Mouse (Mus musculus) midbrain, embryonic 12.5 days (tissue): ENCODE measurements at regions not wholly inside any gene's neighbourhood (a gene's known extent, or its start where the extent isn't known, plus 50 kb on each side); places are given as distances from the start of the nearest gene placed in this dataset.

Experiments used
- ATAC-seq: fragments of 200-750 bp; cut with Nextera tagmentation; 2 replicates; pipeline ENCODE4 v1.8.0; 2017; ENCODE audit warnings: low read depth, moderate TSS enrichment, moderate library complexity; ENCODE audit not compliant: low FRiP score
- H3K27ac ChIP-seq: fragments of 300-500 bp; sonication (generic); replicated peaks from 2 replicates; pipeline ENCODE4 v1.5.1; 2016; ENCODE audit warnings: mild to moderate bottlenecking
- H3K27me3 ChIP-seq: fragments of 300-500 bp; sonication (generic); 2 replicates; pipeline ENCODE4 v1.6.1; 2016; ENCODE audit warnings: mild to moderate bottlenecking
- H3K36me3 ChIP-seq: fragments of 300-500 bp; sonication (generic); 2 replicates; pipeline ENCODE4 v1.6.1; 2016
- H3K4me1 ChIP-seq: fragments of 300-500 bp; sonication (generic); 2 replicates; pipeline ENCODE4 v1.6.1; 2016
- H3K4me2 ChIP-seq: fragments of 300-500 bp; sonication (generic); replicated peaks from 2 replicates; pipeline ENCODE4 v1.6.1; 2016; ENCODE audit warnings: mild to moderate bottlenecking, moderate library complexity
- H3K4me3 ChIP-seq: fragments of 300-500 bp; sonication (generic); 2 replicates; pipeline ENCODE4 v1.5.1; 2016; ENCODE audit warnings: mild to moderate bottlenecking
- H3K9ac ChIP-seq: fragments of 300-500 bp; sonication (generic); replicated peaks from 2 replicates; pipeline ENCODE4 v1.6.1; 2016; ENCODE audit warnings: mild to moderate bottlenecking, moderate library complexity
- H3K9me3 ChIP-seq: fragments of 300-500 bp; sonication (generic); 2 replicates; pipeline ENCODE4 v1.6.1; 2016; ENCODE audit warnings: mild to moderate bottlenecking
- WGBS: fragments of 180-500 bp; shearing (Covaris S2); methylation state at CpG from one replicate; pipeline ENCODE4 v1.1.7; 2016; 5-methylcytosine and 5-hydroxymethylcytosine counted together

DNA sequence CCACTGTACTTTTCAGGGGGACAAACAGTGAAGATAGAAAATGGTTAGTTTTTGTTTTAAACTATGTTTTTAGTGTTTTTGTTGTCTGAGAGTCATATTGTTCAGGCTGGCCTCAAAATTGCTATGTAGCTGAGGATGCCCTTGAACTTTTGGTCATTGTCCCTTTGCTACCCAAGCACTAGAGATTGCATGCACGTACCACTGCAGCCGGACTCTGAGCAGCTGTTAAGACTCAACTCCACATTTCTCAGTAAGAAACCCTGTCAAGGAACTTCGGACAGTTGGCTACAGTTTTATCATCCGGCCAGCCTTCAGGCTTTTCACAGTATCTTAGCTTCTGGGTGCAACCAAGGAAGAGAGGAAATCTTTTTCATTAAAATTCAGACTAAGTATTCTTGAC lies 173.9 kb upstream of the Fam19a1 start:
- H3K4me1 ChIP-seq = no peaks in the 10 kb centered on the region
- no peak overlapping the region for H3K27ac ChIP-seq
- H3K27me3 ChIP-seq = no peaks in the 10 kb centered on the region
- H3K9ac ChIP-seq = no peak overlapping the region
- 92% methylated on average over 4 of the region's 4 CpGs for WGBS
- no peaks in the 10 kb centered on the region for H3K9me3 ChIP-seq
- no peak overlapping the region for H3K4me2 ChIP-seq
- no peaks in the 10 kb centered on the region for H3K36me3 ChIP-seq
- no peak for ATAC-seq
- H3K4me3 ChIP-seq = no peak overlapping the region

DNA sequence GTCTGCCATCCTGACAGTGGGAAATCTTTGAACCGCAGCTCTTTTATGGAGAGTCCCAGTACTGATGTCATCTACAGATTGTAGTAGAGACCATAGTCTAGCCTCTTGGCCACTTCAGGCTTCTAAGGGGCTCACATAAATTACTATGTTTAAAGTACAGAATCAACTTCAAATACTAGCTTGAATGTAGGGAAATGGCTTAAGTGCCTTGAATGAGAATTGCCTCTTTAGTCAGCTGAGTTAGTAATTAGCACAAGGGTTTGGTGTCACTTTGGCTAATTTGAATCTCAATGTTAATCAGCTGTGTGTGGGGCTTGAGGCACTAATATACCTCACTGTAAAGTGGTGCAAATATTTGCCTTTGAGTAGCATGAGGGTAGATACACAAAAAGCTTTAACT lies 152.2 kb upstream of the Fam19a1 start:
- no peak overlapping the region for H3K27ac ChIP-seq
- no peaks in the 10 kb centered on the region for H3K27me3 ChIP-seq
- no peaks in the 10 kb centered on the region for H3K36me3 ChIP-seq
- H3K4me2 ChIP-seq = no peak overlapping the region
- no peaks in the 10 kb centered on the region for H3K9me3 ChIP-seq
- H3K9ac ChIP-seq = no peak overlapping the region
- no peaks in the 10 kb centered on the region for H3K4me1 ChIP-seq
- WGBS = 79% methylated on average over 1 of the region's 1 CpGs
- H3K4me3 ChIP-seq = no peak overlapping the region
- no peak; the same call in 1 of the 2 replicates for ATAC-seq

DNA sequence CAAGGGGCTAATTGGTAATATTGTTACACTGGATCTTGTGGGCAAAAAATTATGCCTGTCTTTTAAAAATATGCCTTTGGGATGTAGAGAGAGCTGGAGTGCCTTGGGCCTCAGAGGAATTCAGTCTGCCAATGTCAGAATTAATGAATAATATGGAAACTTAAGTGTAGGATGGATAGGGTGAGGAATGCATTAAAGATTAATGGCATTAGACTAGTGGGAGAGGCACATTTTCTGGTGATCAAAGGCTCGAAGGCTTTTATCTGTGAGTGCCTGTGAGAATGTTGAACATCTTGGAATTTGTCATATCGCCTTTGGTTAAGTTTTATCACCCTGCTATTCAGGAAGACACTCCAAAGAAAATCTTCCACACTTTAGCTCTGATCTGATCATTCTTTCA lies 146.7 kb upstream of the Fam19a1 start:
- Histone ChIP-seq H3K9ac (no peak overlapping the region), H3K27ac (no peak overlapping the region), H3K4me2 (no peak overlapping the region), H3K9me3 (no peaks in the 10 kb centered on the region), H3K27me3 (no peaks in the 10 kb centered on the region), H3K4me3 (no peak overlapping the region), H3K4me1 (no peaks in the 10 kb centered on the region), H3K36me3 (no peaks in the 10 kb centered on the region)
- WGBS = 84% methylated on average over 2 of the region's 2 CpGs
- ATAC-seq = no peak

DNA sequence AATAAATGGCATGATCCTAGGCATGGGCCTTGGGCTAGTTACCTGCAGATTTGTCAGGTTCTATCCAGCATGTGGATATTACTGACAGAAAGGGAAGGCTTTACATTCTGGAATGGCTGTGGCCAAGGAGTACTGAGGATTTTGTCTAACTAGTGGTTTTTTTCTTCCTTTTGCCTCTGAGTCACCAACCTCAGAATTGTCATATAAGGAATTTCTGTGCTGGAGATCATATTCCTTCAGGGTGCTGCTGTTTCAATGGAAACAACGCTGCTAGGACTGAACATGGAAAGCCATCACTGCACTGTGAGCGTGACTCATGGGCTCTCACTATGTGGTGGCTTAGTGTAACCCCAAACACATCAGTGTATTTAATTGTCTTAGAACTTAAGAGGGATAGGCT lies 137.0 kb upstream of the Fam19a1 start:
- H3K27ac ChIP-seq = no peak overlapping the region
- H3K4me2 ChIP-seq = no peak overlapping the region
- ATAC-seq = no peak
- H3K27me3 ChIP-seq = no peaks in the 10 kb centered on the region
- no peak overlapping the region for H3K9ac ChIP-seq
- no peak overlapping the region for H3K4me3 ChIP-seq
- H3K36me3 ChIP-seq = no peaks in the 10 kb centered on the region
- WGBS = 91% methylated on average over 2 of the region's 2 CpGs
- H3K4me1 ChIP-seq = no peaks in the 10 kb centered on the region
- H3K9me3 ChIP-seq = no peaks in the 10 kb centered on the region

DNA sequence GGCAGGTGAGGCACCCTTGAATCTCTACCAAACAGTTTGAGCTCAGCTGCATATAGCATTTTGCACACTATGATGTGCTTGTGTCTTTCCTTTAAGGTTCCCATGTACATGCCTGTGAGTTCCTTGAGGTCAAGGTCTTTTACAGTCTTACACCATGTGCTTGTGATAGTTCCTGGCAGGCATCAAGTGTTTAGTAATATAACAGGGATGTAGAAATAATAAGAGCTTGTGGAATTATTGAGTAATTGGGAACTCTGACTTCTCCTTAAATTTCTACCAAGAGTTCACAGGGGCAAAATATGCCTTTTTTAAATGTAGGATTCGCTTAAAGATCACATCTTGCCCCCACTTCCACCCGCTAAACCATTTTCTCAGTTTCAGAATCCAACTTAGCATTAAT lies 115.9 kb upstream of the Fam19a1 start:
- WGBS = 80% methylated on average over 2 of the region's 2 CpGs
- no peak overlapping the region for H3K4me2 ChIP-seq
- H3K27ac ChIP-seq = no peak overlapping the region
- H3K9me3 ChIP-seq = no peaks in the 10 kb centered on the region
- no peak overlapping the region for H3K4me3 ChIP-seq
- H3K36me3 ChIP-seq = no peaks in the 10 kb centered on the region
- no peaks in the 10 kb centered on the region for H3K4me1 ChIP-seq
- H3K9ac ChIP-seq = no peak overlapping the region
- no peak for ATAC-seq
- no peaks in the 10 kb centered on the region for H3K27me3 ChIP-seq

DNA sequence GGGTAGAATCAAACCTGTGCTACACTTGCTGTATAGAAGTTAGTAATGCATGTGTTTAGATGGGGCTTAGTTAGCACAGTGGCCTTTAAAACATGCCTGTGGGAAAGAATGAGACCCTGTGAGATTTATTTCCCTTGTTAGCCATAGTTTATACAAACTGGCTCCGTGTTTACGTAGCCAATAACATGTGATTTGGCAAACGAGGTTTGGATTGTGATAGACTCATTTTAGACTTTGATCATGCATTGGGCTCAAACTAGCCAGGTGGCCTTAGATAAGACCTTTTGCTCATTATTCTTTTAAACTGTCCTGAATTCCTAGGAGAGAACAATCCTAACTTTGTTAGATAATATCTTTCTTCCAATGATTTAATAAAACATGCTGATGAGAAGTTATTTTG lies 115.2 kb upstream of the Fam19a1 start:
- no peak overlapping the region for H3K4me2 ChIP-seq
- H3K27ac ChIP-seq = no peak overlapping the region
- no peak for ATAC-seq
- 78% methylated on average over 3 of the region's 3 CpGs for WGBS
- no peaks in the 10 kb centered on the region for H3K36me3 ChIP-seq
- no peaks in the 10 kb centered on the region for H3K9me3 ChIP-seq
- H3K4me3 ChIP-seq = no peak overlapping the region
- H3K9ac ChIP-seq = no peak overlapping the region
- H3K4me1 ChIP-seq = no peaks in the 10 kb centered on the region
- no peaks in the 10 kb centered on the region for H3K27me3 ChIP-seq

DNA sequence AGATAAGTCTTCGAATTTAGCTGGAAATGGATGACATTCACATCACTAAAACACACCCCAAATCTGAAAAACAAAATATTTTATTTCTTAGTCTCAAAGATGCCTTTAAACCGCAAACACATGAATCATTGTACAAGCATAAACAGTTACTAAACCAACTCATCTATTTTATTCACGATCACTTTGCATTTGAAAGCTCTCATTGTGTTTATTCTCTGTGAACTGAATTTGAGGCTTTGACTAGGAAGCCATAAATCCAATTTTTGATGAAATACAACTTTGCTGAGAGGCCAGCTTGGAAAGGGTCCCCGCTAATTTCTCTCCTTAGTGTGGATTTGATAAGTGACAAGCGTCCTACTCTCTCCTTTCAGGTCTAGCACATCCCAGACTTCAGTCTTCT lies 113.5 kb upstream of the Fam19a1 start:
- no peaks in the 10 kb centered on the region for H3K36me3 ChIP-seq
- H3K27me3 ChIP-seq = no peaks in the 10 kb centered on the region
- 90% methylated on average over 5 of the region's 5 CpGs for WGBS
- H3K9ac ChIP-seq = no peak overlapping the region
- ATAC-seq = no peak
- H3K27ac ChIP-seq = no peak overlapping the region
- H3K9me3 ChIP-seq = no peaks in the 10 kb centered on the region
- no peak overlapping the region for H3K4me2 ChIP-seq
- no peak overlapping the region for H3K4me3 ChIP-seq
- H3K4me1 ChIP-seq = no peaks in the 10 kb centered on the region

DNA sequence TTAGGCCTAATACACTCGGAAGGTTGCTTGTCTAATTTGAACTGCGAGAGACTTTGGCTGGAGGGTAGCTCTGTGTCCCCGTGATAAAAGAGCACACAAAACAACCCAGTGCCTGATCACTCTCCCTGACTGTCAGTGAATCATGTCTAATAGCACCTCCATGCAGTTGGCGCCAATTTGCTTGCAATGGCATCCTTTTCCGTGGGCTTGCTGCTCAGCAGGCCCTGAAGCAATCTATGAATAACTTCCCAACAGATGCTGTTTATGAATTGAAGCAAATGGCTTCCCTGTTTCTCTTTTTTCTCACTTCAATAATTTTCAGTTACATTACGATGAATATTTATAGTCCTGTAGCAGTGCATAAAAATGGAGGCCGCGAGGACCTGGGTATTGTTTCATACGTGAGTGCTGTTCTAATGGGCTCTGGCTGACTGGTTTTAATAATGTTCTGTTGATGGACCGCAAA lies 112.9 kb upstream of the Fam19a1 start:
- Histone ChIP-seq H3K27ac (no peak overlapping the region), H3K4me1 (no peaks in the 10 kb centered on the region), H3K9ac (no peak overlapping the region), H3K27me3 (no peaks in the 10 kb centered on the region), H3K9me3 (no peaks in the 10 kb centered on the region), H3K36me3 (no peaks in the 10 kb centered on the region), H3K4me2 (no peak overlapping the region), H3K4me3 (no peak overlapping the region)
- ATAC-seq = no peak
- WGBS = 84% methylated on average over 10 of the region's 10 CpGs

DNA sequence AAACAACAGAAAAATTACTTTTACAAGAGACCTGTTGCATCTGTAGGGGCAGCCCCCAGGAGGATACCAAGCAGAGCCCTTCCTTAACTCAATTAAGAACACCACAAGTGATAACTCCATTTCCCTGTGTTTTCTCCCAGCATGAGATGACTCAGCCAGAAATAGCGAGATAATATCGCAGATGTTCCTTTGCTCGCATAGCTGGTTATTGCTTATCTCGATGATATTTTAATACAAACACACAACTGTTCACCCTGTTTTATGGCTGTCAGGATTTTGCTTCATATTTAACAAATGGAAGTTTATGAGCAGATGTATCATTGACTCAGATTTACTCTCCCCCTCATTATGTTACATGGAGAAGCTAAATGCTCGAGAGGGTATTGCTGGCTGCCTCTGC lies 101.7 kb upstream of the Fam19a1 start:
- Histone ChIP-seq H3K4me2 (no peak overlapping the region), H3K36me3 (no peaks in the 10 kb centered on the region), H3K9ac (no peak overlapping the region), H3K9me3 (no peaks in the 10 kb centered on the region), H3K27ac (no peak overlapping the region), H3K4me3 (no peak overlapping the region), H3K27me3 (no peaks in the 10 kb centered on the region), H3K4me1 (no peaks in the 10 kb centered on the region)
- no peak for ATAC-seq
- WGBS = 89% methylated on average over 5 of the region's 5 CpGs

DNA sequence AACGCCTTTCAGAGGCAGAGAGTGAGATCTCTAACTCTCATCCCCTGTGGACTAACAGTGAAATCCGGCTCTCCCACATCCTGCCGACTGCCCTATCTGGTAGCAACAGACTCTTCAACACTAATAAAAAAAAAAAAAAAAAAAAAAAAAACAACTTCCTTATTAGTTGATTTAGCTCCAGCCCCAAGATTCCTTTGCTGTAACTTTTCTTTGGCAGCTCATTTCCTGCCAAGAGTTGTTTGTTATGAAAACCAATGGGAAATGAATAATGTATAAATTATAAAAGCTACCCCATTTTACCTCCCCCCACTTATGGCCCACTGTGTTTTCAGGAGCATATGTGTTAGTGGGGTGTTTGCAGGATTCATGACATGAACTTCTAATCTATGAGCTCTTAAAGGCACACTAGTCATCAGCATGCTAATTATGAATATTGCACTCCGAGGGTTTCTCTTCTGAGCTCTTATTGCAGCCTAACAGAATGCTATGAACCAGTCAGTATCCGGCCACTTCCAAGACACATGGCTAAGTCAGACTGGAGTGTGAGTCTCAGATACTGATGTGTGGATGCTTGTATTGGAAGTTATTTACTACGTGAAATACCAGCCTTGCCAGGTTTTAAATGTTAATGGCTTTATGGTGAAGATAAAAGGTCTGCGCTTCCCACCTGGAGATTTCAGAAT lies 84.8 kb upstream of the Fam19a1 start:
- ATAC-seq = no peak
- no peaks in the 10 kb centered on the region for H3K4me1 ChIP-seq
- no peak overlapping the region for H3K4me3 ChIP-seq
- H3K4me2 ChIP-seq = no peak overlapping the region
- H3K27ac ChIP-seq = no peak overlapping the region
- H3K36me3 ChIP-seq = no peaks in the 10 kb centered on the region
- H3K27me3 ChIP-seq = no peaks in the 10 kb centered on the region
- WGBS = 88% methylated on average over 7 of the region's 7 CpGs
- H3K9me3 ChIP-seq = no peaks in the 10 kb centered on the region
- no peak overlapping the region for H3K9ac ChIP-seq

DNA sequence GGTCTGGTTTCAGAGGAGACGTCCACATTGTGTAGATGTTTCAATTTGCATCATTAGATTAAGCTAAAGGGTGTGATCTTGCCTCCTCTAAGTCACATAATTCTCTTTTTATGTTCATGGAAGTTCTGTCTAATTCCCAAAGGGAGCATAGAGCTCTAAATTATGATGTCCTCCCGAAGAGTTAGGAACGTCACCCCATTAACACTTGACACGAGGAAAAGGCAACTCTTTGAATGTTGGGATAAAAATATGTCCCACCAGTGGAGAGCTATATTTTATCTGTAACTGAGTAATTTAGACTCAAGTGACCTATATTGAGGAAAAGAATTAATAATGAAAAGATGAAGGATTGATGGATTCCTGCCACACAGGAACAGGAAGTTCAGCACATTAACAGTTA lies 69.2 kb upstream of the Fam19a1 start:
- Histone ChIP-seq H3K4me3 (no peak overlapping the region), H3K4me2 (no peak overlapping the region), H3K9ac (no peak overlapping the region), H3K27ac (no peak overlapping the region), H3K4me1 (no peaks in the 10 kb centered on the region), H3K36me3 (no peaks in the 10 kb centered on the region), H3K27me3 (no peaks in the 10 kb centered on the region), H3K9me3 (no peaks in the 10 kb centered on the region)
- WGBS = 78% methylated on average over 4 of the region's 4 CpGs
- ATAC-seq = no peak

DNA sequence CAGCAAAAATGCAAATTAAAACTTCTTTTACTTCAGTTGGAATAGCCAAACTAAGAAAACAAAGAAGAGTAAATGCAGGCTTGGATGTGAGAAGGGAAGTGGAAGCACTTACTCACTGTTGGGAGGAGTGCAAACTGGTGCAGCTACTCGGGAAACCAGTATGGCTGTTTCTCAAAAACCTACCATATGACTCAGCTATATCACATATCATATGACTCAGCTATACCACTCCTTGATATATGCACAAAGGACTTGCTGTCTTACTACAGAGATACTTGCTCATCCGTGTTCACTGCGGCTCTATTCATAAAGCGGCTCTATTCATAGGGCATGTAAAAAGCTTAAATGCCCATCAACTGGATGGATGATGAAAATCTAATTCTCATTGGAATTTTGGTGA lies 59.5 kb upstream of the Fam19a1 start:
- ATAC-seq = no peak
- 92% methylated on average over 4 of the region's 4 CpGs for WGBS
- no peaks in the 10 kb centered on the region for H3K36me3 ChIP-seq
- H3K27me3 ChIP-seq = no peaks in the 10 kb centered on the region
- H3K9me3 ChIP-seq = no peaks in the 10 kb centered on the region
- no peak overlapping the region for H3K4me2 ChIP-seq
- H3K4me3 ChIP-seq = no peak overlapping the region
- no peaks in the 10 kb centered on the region for H3K4me1 ChIP-seq
- H3K9ac ChIP-seq = no peak overlapping the region
- H3K27ac ChIP-seq = no peak overlapping the region

DNA sequence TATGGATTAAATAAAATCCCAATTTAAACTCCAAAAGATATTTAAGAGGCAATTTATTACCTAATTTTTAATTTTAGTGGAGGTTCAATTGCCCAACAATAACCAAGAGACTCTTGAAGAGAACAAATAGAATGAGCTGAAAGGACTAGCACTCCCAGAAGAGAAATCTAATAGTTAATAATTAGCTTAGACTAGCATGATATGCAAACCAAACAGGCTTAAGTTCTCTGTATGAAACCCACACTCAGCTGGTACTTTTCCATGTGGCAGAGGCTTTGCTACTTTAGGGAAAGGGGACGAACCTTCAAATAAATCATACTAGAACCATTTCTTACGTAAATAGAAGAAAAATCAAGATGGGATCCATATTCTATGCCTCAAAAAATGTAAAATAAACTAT lies 55.9 kb upstream of the Fam19a1 start:
- no peak overlapping the region for H3K4me2 ChIP-seq
- 89% methylated on average over 2 of the region's 2 CpGs for WGBS
- H3K9me3 ChIP-seq = no peaks in the 10 kb centered on the region
- no peak overlapping the region for H3K4me3 ChIP-seq
- no peaks in the 10 kb centered on the region for H3K4me1 ChIP-seq
- H3K36me3 ChIP-seq = no peaks in the 10 kb centered on the region
- H3K27ac ChIP-seq = no peak overlapping the region
- no peaks in the 10 kb centered on the region for H3K27me3 ChIP-seq
- H3K9ac ChIP-seq = no peak overlapping the region
- no peak for ATAC-seq
